Mouse (Mus musculus): ENCODE data around the gene M1ap. TPM values are rescaled to one million over a fixed set of nuclear protein-coding genes. Genes with fewer than 3 reads are reported as not detected.

The M1ap gene
- polyA plus RNA-seq, 1 experiment from 2014 or later: 2.4 TPM

- ATAC-seq (ENCODE audit: low read depth): peak; percentile 91
- WGBS: under 1% methylated on average over 51 of the region's 51 CpGs
- no peaks in the 10 kb centered on the region for H3K36me3 ChIP-seq (ENCODE audit: control insufficient read depth, insufficient read depth, low read length)
- H3K4me1 ChIP-seq (replicated peaks; ENCODE audit: control insufficient read depth, insufficient read depth, low read length): peaks cover 28% of the 10 kb centered on the region
- peak within 1 kb of the TSS; percentile 93 for H3K27ac ChIP-seq (ENCODE audit: low read length)
- peak within 1 kb of the TSS; percentile 75 for H3K4me3 ChIP-seq (ENCODE audit: low read length)
- H3K27me3 ChIP-seq (ENCODE audit: control insufficient read depth, insufficient read depth, low read depth, low read length): no peaks in the 10 kb centered on the region
- no peaks in the 10 kb centered on the region for H3K9me3 ChIP-seq (ENCODE audit: control insufficient read depth, low read length)
- peak within 1 kb of the TSS; percentile 76 for H3K9ac ChIP-seq (ENCODE audit: low read length)
- H3K4me2 ChIP-seq (ENCODE audit: low read depth, low read length): peak within 1 kb of the TSS; percentile 91
Measured at GRCm38 (mm10) chr6:83033249-83034185, 86.8 kb downstream of the M1ap start, which contains the start of the genes Dok1 and Loxl3. TSS of gene Dok1 (minus strand) at chr6:83033471. TSS of gene Loxl3 (plus strand) at chr6:83034173.

- peak overlapping the region; percentile 75 for H3K4me3 ChIP-seq (ENCODE audit: low read length)
- peak overlapping the region; percentile 91 for H3K4me2 ChIP-seq (ENCODE audit: low read depth, low read length)
- H3K36me3 ChIP-seq (ENCODE audit: control insufficient read depth, insufficient read depth, low read length): no peaks in the 10 kb centered on the region
- no peaks in the 10 kb centered on the region for H3K9me3 ChIP-seq (ENCODE audit: control insufficient read depth, low read length)
- H3K27me3 ChIP-seq (ENCODE audit: control insufficient read depth, insufficient read depth, low read depth, low read length): no peaks in the 10 kb centered on the region
- H3K4me1 ChIP-seq (replicated peaks; ENCODE audit: control insufficient read depth, insufficient read depth, low read length): peaks cover 31% of the 10 kb centered on the region
- peak overlapping the region; percentile 76 for H3K9ac ChIP-seq (ENCODE audit: low read length)
- H3K27ac ChIP-seq (ENCODE audit: low read length): peak overlapping the region; percentile 93
- 13% methylated on average over 5 of the region's 5 CpGs for WGBS
- ATAC-seq (ENCODE audit: low read depth): no peak
Measured at GRCm38 (mm10) chr6:83034463-83035055, 87.9 kb downstream of the M1ap start.

GRCm38 (mm10) chr6:83037188-83037587 lies 90.5 kb downstream of the M1ap start:
- no peaks in the 10 kb centered on the region for H3K27me3 ChIP-seq (ENCODE audit: control insufficient read depth, insufficient read depth, low read depth, low read length)
- no peak overlapping the region for H3K27ac ChIP-seq (ENCODE audit: low read length)
- H3K4me1 ChIP-seq (replicated peaks; ENCODE audit: control insufficient read depth, insufficient read depth, low read length): peaks cover 26% of the 10 kb centered on the region
- H3K9me3 ChIP-seq (ENCODE audit: control insufficient read depth, low read length): no peaks in the 10 kb centered on the region
- H3K4me3 ChIP-seq (ENCODE audit: low read length): no peak overlapping the region
- H3K4me2 ChIP-seq (ENCODE audit: low read depth, low read length): no peak overlapping the region
- H3K36me3 ChIP-seq (ENCODE audit: control insufficient read depth, insufficient read depth, low read length): no peaks in the 10 kb centered on the region
- WGBS: 46% methylated on average over 8 of the region's 8 CpGs
- no peak overlapping the region for H3K9ac ChIP-seq (ENCODE audit: low read length)
- no peak for ATAC-seq (ENCODE audit: low read depth)

- H3K4me3 ChIP-seq (ENCODE audit: low read length): peak overlapping the region; percentile 38
- H3K9ac ChIP-seq (ENCODE audit: low read length): peak overlapping the region; percentile 52
- H3K27me3 ChIP-seq (ENCODE audit: control insufficient read depth, insufficient read depth, low read depth, low read length): no peaks in the 10 kb centered on the region
- H3K4me2 ChIP-seq (ENCODE audit: low read depth, low read length): peak overlapping the region; percentile 54
- H3K9me3 ChIP-seq (ENCODE audit: control insufficient read depth, low read length): no peaks in the 10 kb centered on the region
- peak; percentile 10; the same call in 1 of the 2 replicates for ATAC-seq (ENCODE audit: low read depth)
- H3K27ac ChIP-seq (ENCODE audit: low read length): no peak overlapping the region
- H3K36me3 ChIP-seq (ENCODE audit: control insufficient read depth, insufficient read depth, low read length): no peaks in the 10 kb centered on the region
- H3K4me1 ChIP-seq (replicated peaks; ENCODE audit: control insufficient read depth, insufficient read depth, low read length): peaks cover 22% of the 10 kb centered on the region
- 12% methylated on average over 24 of the region's 24 CpGs for WGBS
Measured at GRCm38 (mm10) chr6:83038496-83039012, 91.9 kb downstream of the M1ap start.

GRCm38 (mm10) chr6:83040601-83041000 lies 93.9 kb downstream of the M1ap start:
- 77% methylated on average over 5 of the region's 5 CpGs for WGBS
- H3K4me3 ChIP-seq (ENCODE audit: low read length): no peak overlapping the region

GRCm38 (mm10) chr6:83043561-83043960 lies 96.9 kb downstream of the M1ap start:
- 58% methylated on average over 6 of the region's 6 CpGs for whole genome bisulfite sequencing
- H3K9ac ChIP-seq (ENCODE audit: low read length): no peak overlapping the region
- H3K36me3 ChIP-seq (ENCODE audit: control insufficient read depth, insufficient read depth, low read length): no peaks in the 10 kb centered on the region
- peaks cover 3% of the 10 kb centered on the region for H3K4me1 ChIP-seq (replicated peaks; ENCODE audit: control insufficient read depth, insufficient read depth, low read length)
- no peaks in the 10 kb centered on the region for H3K9me3 ChIP-seq (ENCODE audit: control insufficient read depth, low read length)
- H3K27me3 ChIP-seq (ENCODE audit: control insufficient read depth, insufficient read depth, low read depth, low read length): no peaks in the 10 kb centered on the region
- no peak overlapping the region for H3K27ac ChIP-seq (ENCODE audit: low read length)
- H3K4me2 ChIP-seq (ENCODE audit: low read depth, low read length): no peak overlapping the region
- no peak overlapping the region for H3K4me3 ChIP-seq (ENCODE audit: low read length)
- ATAC-seq (ENCODE audit: low read depth): peak; percentile 27; the same call in 1 of the 2 replicates

More at GRCm38 (mm10) chr6:83040601-83041000, 93.9 kb downstream of the M1ap start:
- H3K36me3 ChIP-seq (ENCODE audit: control insufficient read depth, insufficient read depth, low read length): no peaks in the 10 kb centered on the region
- H3K27ac ChIP-seq (ENCODE audit: low read length): no peak overlapping the region
- peaks cover 9% of the 10 kb centered on the region for H3K4me1 ChIP-seq (replicated peaks; ENCODE audit: control insufficient read depth, insufficient read depth, low read length)
- no peak overlapping the region for H3K4me2 ChIP-seq (ENCODE audit: low read depth, low read length)
- H3K9me3 ChIP-seq (ENCODE audit: control insufficient read depth, low read length): no peaks in the 10 kb centered on the region
- no peaks in the 10 kb centered on the region for H3K27me3 ChIP-seq (ENCODE audit: control insufficient read depth, insufficient read depth, low read depth, low read length)
- H3K9ac ChIP-seq (ENCODE audit: low read length): no peak overlapping the region
- ATAC-seq (ENCODE audit: low read depth): no peak

GRCm38 (mm10) chr6:83043993-83044392 lies 97.3 kb downstream of the M1ap start:
- Histone ChIP-seq H3K4me2 (ENCODE audit: low read depth, low read length) (no peak overlapping the region), H3K27me3 (ENCODE audit: control insufficient read depth, insufficient read depth, low read depth, low read length) (no peaks in the 10 kb centered on the region), H3K36me3 (ENCODE audit: control insufficient read depth, insufficient read depth, low read length) (no peaks in the 10 kb centered on the region), H3K4me1 (replicated peaks; ENCODE audit: control insufficient read depth, insufficient read depth, low read length) (no peaks in the 10 kb centered on the region; the same call in 1 of the 2 replicates), H3K27ac (ENCODE audit: low read length) (no peak overlapping the region), H3K9me3 (ENCODE audit: control insufficient read depth, low read length) (no peaks in the 10 kb centered on the region), H3K9ac (ENCODE audit: low read length) (0 out of 2 replicates have a peak overlapping the region, but pooled peaks have one; percentile 13), H3K4me3 (ENCODE audit: low read length) (no peak overlapping the region)
- ATAC-seq (ENCODE audit: low read depth): no peak
- WGBS: 84% methylated on average over 5 of the region's 5 CpGs

GRCm38 (mm10) chr6:83044742-83045141 lies 98.0 kb downstream of the M1ap start:
- 72% methylated on average over 9 of the region's 9 CpGs for WGBS
- ATAC-seq (ENCODE audit: low read depth): no peak
- Histone ChIP-seq H3K9me3 (ENCODE audit: control insufficient read depth, low read length) (no peaks in the 10 kb centered on the region), H3K27ac (ENCODE audit: low read length) (no peak overlapping the region), H3K27me3 (ENCODE audit: control insufficient read depth, insufficient read depth, low read depth, low read length) (no peaks in the 10 kb centered on the region), H3K4me2 (ENCODE audit: low read depth, low read length) (no peak overlapping the region), H3K9ac (ENCODE audit: low read length) (no peak overlapping the region), H3K36me3 (ENCODE audit: control insufficient read depth, insufficient read depth, low read length) (no peaks in the 10 kb centered on the region), H3K4me1 (replicated peaks; ENCODE audit: control insufficient read depth, insufficient read depth, low read length) (no peaks in the 10 kb centered on the region; the same call in 1 of the 2 replicates), H3K4me3 (ENCODE audit: low read length) (no peak overlapping the region)

GRCm38 (mm10) chr6:83049367-83049766 lies 102.7 kb downstream of the M1ap start:
- Histone ChIP-seq H3K4me1 (replicated peaks; ENCODE audit: control insufficient read depth, insufficient read depth, low read length) (peaks cover 12% of the 10 kb centered on the region), H3K27ac (ENCODE audit: low read length) (no peak overlapping the region), H3K4me2 (ENCODE audit: low read depth, low read length) (no peak overlapping the region), H3K36me3 (ENCODE audit: control insufficient read depth, insufficient read depth, low read length) (peaks cover 14% of the 10 kb centered on the region), H3K27me3 (ENCODE audit: control insufficient read depth, insufficient read depth, low read depth, low read length) (no peaks in the 10 kb centered on the region), H3K9ac (ENCODE audit: low read length) (no peak overlapping the region), H3K4me3 (ENCODE audit: low read length) (no peak overlapping the region), H3K9me3 (ENCODE audit: control insufficient read depth, low read length) (no peaks in the 10 kb centered on the region)
- ATAC-seq (ENCODE audit: low read depth): no peak
- 65% methylated on average over 10 of the region's 10 CpGs for WGBS

All from lung, embryonic 16.5 days (tissue).